Mouse (Mus musculus): ENCODE results near the gene Chn2.
"Not testable (repeated sequence)": the region's sequence is repeated elsewhere in the genome, so short reads cannot be mapped to it uniquely, and the experiment has no call there.

Chn2 gene

DNA sequence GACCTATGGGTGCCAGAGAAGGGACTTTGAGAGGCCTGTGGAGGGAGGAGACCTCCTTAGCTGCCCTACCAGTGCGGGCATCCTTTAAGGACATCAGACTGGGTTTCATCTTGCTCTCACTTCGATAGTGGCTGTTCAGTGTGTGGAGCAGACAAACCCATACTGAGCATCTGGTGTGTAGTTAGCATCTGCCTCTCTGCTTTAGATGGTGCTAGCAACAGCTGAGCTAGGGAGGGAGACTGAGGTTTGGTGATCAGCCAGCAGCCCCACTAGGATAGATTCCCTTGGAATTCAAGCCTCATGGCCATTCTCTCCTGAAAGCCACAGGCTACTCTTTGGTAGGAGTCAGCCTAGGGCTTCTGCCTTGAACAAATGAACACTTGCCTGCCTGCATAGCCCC lies 117.7 kb downstream of the Chn2 start:
- no peak for DNase-seq (ENCODE audit: low read depth)

DNA sequence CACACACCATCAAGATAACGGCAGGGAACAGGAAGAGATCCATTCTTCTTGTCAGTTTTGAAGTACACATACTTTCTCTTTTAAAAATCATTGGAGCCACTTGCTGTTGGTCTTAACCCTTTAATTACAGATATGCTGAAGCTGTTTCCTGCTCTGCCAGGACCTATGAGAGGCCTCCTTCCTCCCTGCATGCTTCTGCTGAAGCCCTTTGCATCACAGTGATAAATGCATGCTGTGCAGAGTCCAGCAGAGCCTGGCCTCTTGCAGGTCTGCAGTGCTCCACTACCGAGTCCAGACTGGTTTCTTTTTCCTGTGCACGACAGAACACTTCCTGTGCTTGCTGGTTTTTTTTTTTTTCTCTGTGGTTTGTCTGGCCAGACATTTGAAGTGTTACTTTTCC lies 119.0 kb downstream of the Chn2 start:
- DNase-seq (ENCODE audit: low read depth): no peak

DNA sequence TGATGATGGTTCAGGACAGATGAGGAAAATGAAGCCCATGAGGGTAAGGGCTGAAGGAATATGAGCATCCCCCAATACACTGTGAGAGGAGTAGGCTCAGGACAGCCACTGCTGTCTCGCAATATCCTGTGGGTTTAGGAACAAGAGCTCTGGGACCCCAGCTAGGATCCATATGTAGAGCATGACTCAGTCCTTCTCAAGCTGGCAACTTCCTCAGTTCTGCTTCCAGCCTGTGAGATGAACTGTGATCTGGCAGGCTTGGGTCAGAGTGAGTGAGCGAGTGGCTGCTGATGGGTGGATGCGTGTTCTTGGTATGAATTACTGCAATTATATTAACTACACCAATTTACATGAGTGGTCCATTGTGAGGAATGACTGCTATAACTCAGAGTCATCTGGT lies 121.3 kb downstream of the Chn2 start:
- DNase-seq (ENCODE audit: low read depth): no peak

DNA sequence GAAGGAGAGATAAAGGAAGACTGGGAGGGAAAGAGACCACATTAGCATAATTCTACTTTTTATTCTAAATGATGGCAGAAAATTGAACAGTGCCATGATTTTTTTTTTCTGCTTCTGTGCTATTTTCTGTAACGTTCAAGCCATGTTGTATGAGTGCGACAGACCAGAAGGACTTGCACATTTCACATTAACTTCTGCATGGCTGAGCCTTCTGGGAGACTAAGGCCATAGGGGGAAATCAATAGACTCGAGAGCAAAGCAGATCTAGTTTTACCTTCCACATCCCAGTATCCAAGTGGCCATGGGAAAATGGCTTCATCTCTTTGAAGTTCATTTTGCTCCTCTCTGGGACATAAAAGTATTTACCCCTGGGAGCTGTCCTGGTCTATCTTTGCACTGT lies 121.9 kb downstream of the Chn2 start:
- DNase-seq (ENCODE audit: low read depth): no peak

- DNase-seq (ENCODE audit: low read depth): no peak
Observed at GRCm38 (mm10) chr6:54162321-54162720, 123.0 kb downstream of the Chn2 start.

DNA sequence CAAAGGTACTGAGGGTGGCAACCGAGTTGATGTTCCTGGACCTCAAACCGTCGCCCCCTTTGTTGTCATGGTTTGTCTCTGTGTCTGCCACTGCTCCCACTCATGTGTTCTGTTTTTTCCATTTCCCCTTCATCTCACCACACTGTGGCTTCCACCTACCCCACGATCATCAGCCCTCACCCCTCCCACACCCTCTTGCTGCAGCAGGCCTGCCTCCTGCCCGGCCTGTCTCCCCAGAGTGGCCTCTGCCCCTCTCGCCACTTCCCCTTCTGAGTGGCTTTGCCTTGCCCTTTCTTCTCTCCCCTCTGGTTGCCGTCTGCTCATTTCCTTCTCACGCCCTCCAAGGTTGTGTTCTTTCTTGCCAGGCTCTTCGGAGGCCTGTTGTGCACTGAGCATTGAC lies 123.4 kb downstream of the Chn2 start:
- no peak for DNase-seq (ENCODE audit: low read depth)

GRCm38 (mm10) chr6:54163702-54164101 lies 124.3 kb downstream of the Chn2 start:
- DNase-seq (ENCODE audit: low read depth): no peak

DNA sequence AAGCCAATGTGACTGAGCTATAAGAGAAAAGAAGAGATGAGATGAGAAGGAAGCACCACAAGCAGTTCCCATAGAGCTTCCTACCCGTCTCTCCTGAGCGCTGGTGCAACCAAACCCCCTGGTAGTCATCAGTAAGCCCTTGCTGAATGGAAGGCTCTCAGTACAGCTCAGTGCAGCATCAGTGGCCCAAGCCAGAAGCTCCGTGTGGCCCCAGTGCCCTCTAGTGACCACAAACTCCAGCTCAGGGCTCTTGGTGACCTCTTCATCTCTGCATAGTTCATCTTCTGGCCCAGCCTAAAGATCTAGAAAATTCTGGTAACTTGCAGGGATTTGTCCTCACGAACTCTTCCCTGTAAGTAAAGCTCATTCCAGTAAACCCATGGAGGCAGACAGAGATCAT lies 125.4 kb downstream of the Chn2 start:
- no peak for DNase-seq (ENCODE audit: low read depth)

DNA sequence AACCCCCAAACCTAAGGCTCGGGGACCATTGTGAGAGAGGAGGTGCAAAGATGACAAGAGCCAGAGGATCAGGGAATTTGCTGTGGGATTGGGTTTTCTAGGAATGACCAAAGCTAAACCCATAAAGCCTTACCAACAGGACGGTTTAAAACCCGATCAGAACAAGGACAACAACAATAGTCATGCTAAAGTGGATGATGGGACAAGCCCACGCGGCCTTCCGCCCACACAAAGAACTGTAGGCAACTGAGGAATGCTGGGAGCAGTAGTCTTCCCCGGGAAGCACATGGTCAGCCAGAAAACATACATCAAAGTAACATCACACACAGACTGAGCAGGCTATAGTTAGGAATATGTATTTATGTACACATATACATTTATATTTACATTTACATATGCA lies 125.9 kb downstream of the Chn2 start:
- no peak for DNase-seq (ENCODE audit: low read depth)

GRCm38 (mm10) chr6:54165863-54166262 lies 126.5 kb downstream of the Chn2 start:
- DNase-seq (ENCODE audit: low read depth): no peak

- DNase-seq (ENCODE audit: low read depth): no peak
Observed at GRCm38 (mm10) chr6:54166991-54167546, 127.7 kb downstream of the Chn2 start.

- DNase-seq (ENCODE audit: low read depth): no peak
Observed at GRCm38 (mm10) chr6:54170286-54170894, 131.0 kb downstream of the Chn2 start.

DNA sequence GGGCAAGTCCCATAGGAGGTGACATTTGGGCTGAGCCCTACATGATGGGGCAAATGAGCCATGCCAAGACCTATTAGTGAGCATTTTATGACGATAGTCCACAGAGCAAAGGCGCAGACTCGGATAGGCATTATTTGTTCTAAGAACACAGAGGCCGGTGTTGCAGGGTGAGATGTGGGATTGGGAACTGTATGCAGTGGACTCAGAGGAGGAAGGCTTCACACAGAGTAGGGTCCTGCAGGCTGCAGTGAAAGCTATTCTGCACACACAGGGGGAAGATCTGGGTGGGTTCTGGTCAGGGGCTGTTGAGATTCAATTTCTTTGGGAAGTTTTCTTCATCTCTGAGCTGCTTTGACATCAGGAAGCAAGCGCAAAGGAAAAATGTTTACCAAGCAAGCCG lies 132.0 kb downstream of the Chn2 start:
- no peak for DNase-seq (ENCODE audit: low read depth)

- no peak for DNase-seq (ENCODE audit: low read depth)
Observed at GRCm38 (mm10) chr6:54175473-54176215, 136.3 kb downstream of the Chn2 start.

DNA sequence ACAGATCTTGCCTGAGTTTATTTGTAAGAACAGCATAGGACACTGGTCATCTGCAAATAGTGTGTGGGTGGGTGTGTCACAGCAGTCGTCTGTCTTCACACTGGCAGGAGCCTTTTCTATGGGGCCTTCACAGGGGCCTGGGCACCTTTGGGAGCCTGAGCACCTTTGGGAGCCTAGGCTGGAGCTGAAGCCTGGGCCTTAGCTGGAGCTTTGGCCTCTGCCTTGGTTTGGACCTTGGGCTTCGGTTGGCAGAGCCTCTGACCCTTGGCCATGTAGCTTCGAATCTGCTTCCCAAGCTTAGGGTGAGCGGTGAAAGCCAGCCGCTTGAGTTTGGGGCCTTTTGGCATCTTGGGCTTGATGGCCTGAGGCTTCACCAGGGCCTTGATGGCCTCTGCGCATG lies 137.7 kb downstream of the Chn2 start:
- DNase-seq (ENCODE audit: low read depth): not testable (repeated sequence)

- DNase-seq (ENCODE audit: low read depth): no peak
Observed at GRCm38 (mm10) chr6:54179056-54179873, 139.9 kb downstream of the Chn2 start.

- no peak for DNase-seq (ENCODE audit: low read depth)
Observed at GRCm38 (mm10) chr6:54179874-54180212, 140.5 kb downstream of the Chn2 start.

- no peak for DNase-seq (ENCODE audit: low read depth)
Observed at GRCm38 (mm10) chr6:54183825-54184578, 144.6 kb downstream of the Chn2 start.

GRCm38 (mm10) chr6:54193631-54194305 lies 154.4 kb downstream of the Chn2 start:
- DNase-seq (ENCODE audit: low read depth): no peak

DNA sequence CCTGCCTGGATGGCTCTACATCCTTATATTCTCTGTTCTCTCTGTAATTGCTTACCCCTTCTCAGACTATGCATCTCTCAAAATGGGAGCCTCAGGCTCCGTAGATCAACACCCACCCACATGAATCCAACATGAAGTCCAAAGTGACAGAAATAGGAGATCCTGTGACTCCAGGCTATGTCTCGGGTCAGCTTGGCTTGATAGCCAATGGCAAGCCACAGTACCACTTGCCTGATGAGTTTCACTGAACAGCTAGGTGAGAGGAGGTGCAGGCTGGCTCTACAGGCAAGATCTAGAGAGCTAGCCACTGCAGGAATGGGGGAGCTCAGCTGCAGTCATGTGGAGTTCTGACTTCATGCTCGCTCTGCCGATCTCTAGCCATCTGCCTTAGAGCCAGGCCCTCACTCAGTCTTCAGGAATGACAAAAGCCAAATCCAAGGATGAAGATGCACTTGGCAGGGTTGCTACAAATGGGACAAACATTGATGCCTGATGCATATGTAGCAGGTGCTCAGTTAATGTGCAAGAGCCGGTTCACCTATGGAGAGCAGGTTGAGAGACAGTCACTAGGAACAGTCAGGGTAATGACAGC lies 158.6 kb downstream of the Chn2 start:
- DNase-seq (ENCODE audit: low read depth): no peak

GRCm38 (mm10) chr6:54199516-54199915 lies 160.2 kb downstream of the Chn2 start:
- no peak for DNase-seq (ENCODE audit: low read depth)
